Mouse (Mus musculus): Measurements from ENCODE around the gene Pde11a. TPM values are rescaled to one million over a fixed set of nuclear protein-coding genes. Genes with fewer than 3 reads are reported as not detected.

Pde11a gene
- polyA plus RNA-seq, 1 experiment: 1.4 TPM

GRCm38 (mm10) chr2:76324463-76324862 lies 14.1 kb downstream of the Pde11a start:
- H3K27ac ChIP-seq (ENCODE audit: insufficient read depth, low read length): no peak overlapping the region
- H3K4me1 ChIP-seq (ENCODE audit: control insufficient read depth, insufficient read depth, low read length): no peaks in the 10 kb centered on the region
- TF ChIP-seq POLR2A (IDR thresholded peaks at IDR 0.05; ENCODE audit: extremely low read depth, insufficient read depth, low read length) (no peak), CTCF (IDR thresholded peaks at IDR 0.05; ENCODE audit: extremely low read depth, insufficient read depth, low read length) (no peak)
- H3K4me3 ChIP-seq (ENCODE audit: insufficient read depth, low read length): no peak overlapping the region

DNA sequence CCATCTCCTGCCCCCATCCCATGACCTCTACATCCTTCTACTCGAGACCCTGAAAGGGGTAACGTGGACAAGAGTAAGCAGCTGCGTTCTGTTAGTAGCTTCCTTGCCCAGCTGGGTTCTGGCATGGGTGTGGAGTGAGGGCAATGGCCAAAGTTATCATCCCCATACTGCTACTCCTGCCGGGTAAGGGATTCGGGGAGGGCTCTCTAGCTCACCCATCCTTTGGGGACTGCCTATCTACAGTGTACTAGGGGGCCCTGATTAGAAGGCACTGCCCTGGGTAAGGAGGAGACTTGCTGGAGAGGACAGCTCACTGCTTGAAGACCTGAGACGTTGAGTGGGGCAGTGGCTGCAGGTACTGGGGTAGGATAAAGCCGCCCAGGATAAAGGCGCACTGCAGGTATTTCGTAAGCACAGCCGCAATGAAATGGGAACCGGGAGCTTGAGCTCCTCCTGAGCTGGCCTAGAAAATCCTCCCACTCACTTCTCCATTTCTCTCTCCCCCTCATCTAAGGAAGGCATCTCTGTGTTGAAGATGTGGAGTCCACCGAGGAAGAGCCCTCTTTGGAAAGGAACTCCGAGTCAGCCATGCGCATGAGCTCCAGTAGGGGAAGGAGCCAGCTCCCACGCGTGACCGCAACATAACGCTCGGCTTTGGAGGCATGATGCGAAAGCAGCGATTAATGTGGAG lies 15.2 kb downstream of the Pde11a start:
- H3K27ac ChIP-seq (ENCODE audit: insufficient read depth, low read length): no peak overlapping the region
- H3K4me1 ChIP-seq (ENCODE audit: control insufficient read depth, insufficient read depth, low read length): no peaks in the 10 kb centered on the region
- no peak for TF ChIP-seq CTCF (IDR thresholded peaks at IDR 0.05; ENCODE audit: extremely low read depth, insufficient read depth, low read length)
- peak; percentile 7; the same call in 1 of the 2 replicates for TF ChIP-seq POLR2A (IDR thresholded peaks at IDR 0.05; ENCODE audit: extremely low read depth, insufficient read depth, low read length)
- H3K4me3 ChIP-seq (ENCODE audit: insufficient read depth, low read length): no peak overlapping the region

DNA sequence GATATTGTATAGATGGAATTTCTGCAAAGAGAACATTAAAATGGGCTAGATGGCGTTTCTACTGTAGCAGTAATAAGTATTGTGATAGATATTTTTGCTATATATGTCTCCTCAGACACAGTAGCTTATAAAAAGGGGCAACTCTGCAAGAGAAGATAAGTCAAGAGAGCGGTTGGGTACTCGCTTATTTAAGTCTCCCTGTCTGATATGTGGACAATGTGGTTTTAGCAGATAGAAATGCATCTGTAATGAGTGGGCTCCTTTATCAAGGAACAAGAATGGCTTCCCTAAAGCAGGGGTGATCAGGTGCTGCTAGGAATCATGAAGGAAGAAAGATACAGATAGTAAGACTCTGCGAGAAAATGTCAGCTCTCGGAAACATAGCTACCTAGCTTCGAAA lies 18.2 kb downstream of the Pde11a start:
- Histone ChIP-seq H3K27ac (ENCODE audit: insufficient read depth, low read length) (no peak overlapping the region), H3K4me3 (ENCODE audit: insufficient read depth, low read length) (no peak overlapping the region), H3K4me1 (ENCODE audit: control insufficient read depth, insufficient read depth, low read length) (no peaks in the 10 kb centered on the region)
- TF ChIP-seq POLR2A (IDR thresholded peaks at IDR 0.05; ENCODE audit: extremely low read depth, insufficient read depth, low read length): no peak
- TF ChIP-seq CTCF (IDR thresholded peaks at IDR 0.05; ENCODE audit: extremely low read depth, insufficient read depth, low read length): no peak

GRCm38 (mm10) chr2:76319231-76319630 lies 19.3 kb downstream of the Pde11a start:
- H3K4me3 ChIP-seq (ENCODE audit: insufficient read depth, low read length): no peak overlapping the region
- TF ChIP-seq POLR2A (IDR thresholded peaks at IDR 0.05; ENCODE audit: extremely low read depth, insufficient read depth, low read length) (no peak), CTCF (IDR thresholded peaks at IDR 0.05; ENCODE audit: extremely low read depth, insufficient read depth, low read length) (no peak)
- H3K4me1 ChIP-seq (ENCODE audit: control insufficient read depth, insufficient read depth, low read length): no peaks in the 10 kb centered on the region
- H3K27ac ChIP-seq (ENCODE audit: insufficient read depth, low read length): no peak overlapping the region

GRCm38 (mm10) chr2:76287671-76288070 lies 50.9 kb downstream of the Pde11a start:
- TF ChIP-seq CTCF (IDR thresholded peaks at IDR 0.05; ENCODE audit: extremely low read depth, insufficient read depth, low read length) (no peak), POLR2A (IDR thresholded peaks at IDR 0.05; ENCODE audit: extremely low read depth, insufficient read depth, low read length) (no peak)
- no peak overlapping the region for H3K4me3 ChIP-seq (ENCODE audit: insufficient read depth, low read length)
- H3K27ac ChIP-seq (ENCODE audit: insufficient read depth, low read length): no peak overlapping the region
- H3K4me1 ChIP-seq (ENCODE audit: control insufficient read depth, insufficient read depth, low read length): peaks cover 4% of the 10 kb centered on the region; the same call in 1 of the 2 replicates

GRCm38 (mm10) chr2:76286288-76286740 lies 52.3 kb downstream of the Pde11a start:
- no peak for TF ChIP-seq POLR2A (IDR thresholded peaks at IDR 0.05; ENCODE audit: extremely low read depth, insufficient read depth, low read length)
- TF ChIP-seq CTCF (IDR thresholded peaks at IDR 0.05; ENCODE audit: extremely low read depth, insufficient read depth, low read length): no peak
- no peak overlapping the region for H3K27ac ChIP-seq (ENCODE audit: insufficient read depth, low read length)
- peaks cover 4% of the 10 kb centered on the region; the same call in 1 of the 2 replicates for H3K4me1 ChIP-seq (ENCODE audit: control insufficient read depth, insufficient read depth, low read length)

DNA sequence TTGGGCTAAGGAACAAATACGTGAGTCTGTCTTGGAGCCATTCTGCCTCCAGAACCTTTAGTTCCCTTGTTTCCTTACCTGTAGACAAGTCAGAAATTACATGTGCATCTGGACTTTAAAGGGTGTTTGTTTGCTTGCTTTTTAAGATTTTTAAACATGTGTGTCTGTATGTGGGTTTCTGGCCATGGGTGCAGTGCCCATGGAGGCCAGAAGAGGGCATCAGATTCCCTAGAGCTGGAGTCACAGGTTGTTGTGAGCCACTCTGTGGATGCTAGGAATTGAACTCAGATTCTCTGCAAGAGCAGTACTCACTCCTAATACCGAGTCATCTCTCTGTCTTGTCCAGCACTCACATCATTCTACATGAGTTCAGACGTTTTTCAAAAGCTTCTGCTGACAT lies 53.4 kb downstream of the Pde11a start:
- peaks cover 4% of the 10 kb centered on the region; the same call in 1 of the 2 replicates for H3K4me1 ChIP-seq (ENCODE audit: control insufficient read depth, insufficient read depth, low read length)
- no peak overlapping the region for H3K4me3 ChIP-seq (ENCODE audit: insufficient read depth, low read length)
- TF ChIP-seq POLR2A (IDR thresholded peaks at IDR 0.05; ENCODE audit: extremely low read depth, insufficient read depth, low read length): no peak
- TF ChIP-seq CTCF (IDR thresholded peaks at IDR 0.05; ENCODE audit: extremely low read depth, insufficient read depth, low read length): no peak
- H3K27ac ChIP-seq (ENCODE audit: insufficient read depth, low read length): no peak overlapping the region

More at GRCm38 (mm10) chr2:76286288-76286740, 52.3 kb downstream of the Pde11a start:
- no peak overlapping the region for H3K4me3 ChIP-seq (ENCODE audit: insufficient read depth, low read length)

DNA sequence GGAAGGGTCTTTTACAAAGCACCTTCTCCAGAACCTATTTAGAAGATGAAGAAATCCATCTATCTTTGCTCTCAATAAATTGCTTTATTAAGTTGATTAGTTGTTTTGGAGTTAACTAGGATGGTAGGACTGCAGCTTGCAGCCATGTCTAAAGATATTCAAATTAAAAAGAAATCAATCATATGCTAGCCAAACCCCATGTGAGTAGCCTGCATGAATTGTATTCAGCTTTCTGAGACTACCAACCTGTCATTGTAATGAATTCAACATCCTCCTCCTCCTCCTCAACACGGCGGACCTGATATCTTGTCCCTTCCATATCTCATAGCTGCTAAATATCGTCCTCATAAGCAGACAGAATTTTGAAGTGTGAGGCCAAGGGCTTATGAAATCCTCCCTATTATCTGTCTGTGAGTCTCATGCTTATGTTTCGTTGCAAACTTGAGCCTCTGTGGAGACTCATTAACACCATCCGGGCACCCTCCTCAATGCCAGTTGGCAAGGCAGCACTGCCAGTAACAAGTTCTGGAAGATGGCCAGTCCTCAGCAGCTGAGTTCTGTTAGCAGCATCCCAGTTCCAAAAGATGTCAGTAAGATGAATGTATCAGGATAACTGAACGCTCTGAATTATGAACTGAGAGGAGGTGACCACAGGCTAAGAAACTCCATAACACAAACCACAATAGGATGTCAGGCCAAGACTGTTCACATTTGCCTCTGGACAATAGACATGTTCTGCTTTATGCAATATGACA lies 55.0 kb downstream of the Pde11a start:
- no peak overlapping the region for H3K4me3 ChIP-seq (ENCODE audit: insufficient read depth, low read length)
- H3K27ac ChIP-seq (ENCODE audit: insufficient read depth, low read length): no peak overlapping the region
- H3K4me1 ChIP-seq (ENCODE audit: control insufficient read depth, insufficient read depth, low read length): peaks cover 4% of the 10 kb centered on the region; the same call in 1 of the 2 replicates
- TF ChIP-seq CTCF (IDR thresholded peaks at IDR 0.05; ENCODE audit: extremely low read depth, insufficient read depth, low read length) (no peak), POLR2A (IDR thresholded peaks at IDR 0.05; ENCODE audit: extremely low read depth, insufficient read depth, low read length) (no peak)

DNA sequence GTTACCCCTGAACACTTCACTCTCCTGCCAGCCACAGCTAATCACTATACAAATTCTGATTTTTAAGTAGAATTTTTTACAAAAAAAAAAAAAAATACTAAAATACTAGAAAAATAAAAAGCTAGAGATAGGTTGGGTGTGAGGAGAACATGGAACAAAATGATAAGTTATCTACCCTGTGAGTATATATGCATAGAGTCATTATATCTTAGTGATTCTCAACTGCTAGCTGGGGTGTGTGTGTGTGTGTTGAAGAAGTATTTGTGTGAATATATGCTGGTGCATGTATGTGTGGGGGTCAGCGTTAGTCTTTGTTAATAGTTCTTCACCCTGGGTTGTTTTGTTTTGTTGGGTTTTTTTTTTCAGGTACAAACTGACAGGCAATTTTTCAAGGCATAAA lies 69.1 kb downstream of the Pde11a start:
- TF ChIP-seq CTCF (IDR thresholded peaks at IDR 0.05; ENCODE audit: extremely low read depth, insufficient read depth, low read length) (no peak), POLR2A (IDR thresholded peaks at IDR 0.05; ENCODE audit: extremely low read depth, insufficient read depth, low read length) (no peak)
- H3K27ac ChIP-seq (ENCODE audit: insufficient read depth, low read length): no peak overlapping the region
- no peaks in the 10 kb centered on the region; the same call in 1 of the 2 replicates for H3K4me1 ChIP-seq (ENCODE audit: control insufficient read depth, insufficient read depth, low read length)
- H3K4me3 ChIP-seq (ENCODE audit: insufficient read depth, low read length): no peak overlapping the region

All from cortical plate, adult 2 months (tissue).